Mouse (Mus musculus) stomach, postnatal 0 days (tissue): ENCODE data around the gene Vmn1r64. TPM values are rescaled to one million over a fixed set of nuclear protein-coding genes. Genes with fewer than 3 reads are reported as not detected.
"Not testable (repeated sequence)": the region's sequence is repeated elsewhere in the genome, so short reads cannot be mapped to it uniquely, and the experiment has no call there.

Experiments
- ATAC-seq: fragments of 200-750 bp; cut with Nextera tagmentation; 2 replicates; pipeline ENCODE4 v1.8.0; 2017; ENCODE audit not compliant: low FRiP score, low TSS enrichment
- DNase-seq: peaks from one replicate; pipeline ENCODE4 v3.0.0-alpha.2; 2016; ENCODE audit warnings: low spot score
- H3K27ac ChIP-seq: fragments of 300-500 bp; sonication (generic); replicated peaks from 2 replicates; pipeline ENCODE4 v1.5.1; 2014; ENCODE audit warnings: mild to moderate bottlenecking, control low read depth
- H3K27me3 ChIP-seq: fragments of 300-500 bp; sonication (generic); 2 replicates; pipeline ENCODE4 v1.6.1; 2014; ENCODE audit warnings: low read length; ENCODE audit not compliant: control insufficient read depth, insufficient read depth
- H3K36me3 ChIP-seq: fragments of 300-500 bp; sonication (generic); 2 replicates; pipeline ENCODE4 v1.6.1; 2014; ENCODE audit warnings: low read length, mixed read lengths; ENCODE audit not compliant: control insufficient read depth, insufficient read depth
- H3K4me1 ChIP-seq: fragments of 300-500 bp; sonication (generic); replicated peaks from 2 replicates; pipeline ENCODE4 v1.6.1; 2014; ENCODE audit warnings: antibody characterized with exemption; ENCODE audit not compliant: control insufficient read depth, insufficient read depth
- H3K4me2 ChIP-seq: fragments of 300-500 bp; sonication (generic); replicated peaks from 2 replicates; pipeline ENCODE4 v1.6.1; 2014; ENCODE audit warnings: low read depth, mild to moderate bottlenecking, control low read depth, moderate library complexity
- H3K4me3 ChIP-seq: fragments of 300-500 bp; sonication (generic); 2 replicates; pipeline ENCODE4 v1.5.1; 2014; ENCODE audit warnings: low read depth, low read length, control low read depth
- H3K9ac ChIP-seq: fragments of 300-500 bp; sonication (generic); 2 replicates; pipeline ENCODE4 v1.6.1; 2014; ENCODE audit warnings: mild to moderate bottlenecking, low read length, control low read depth, mixed read lengths
- H3K9me3 ChIP-seq: fragments of 300-500 bp; sonication (generic); 2 replicates; pipeline ENCODE4 v1.6.1; 2016; ENCODE audit warnings: low read length; ENCODE audit not compliant: control insufficient read depth
- CTCF ChIP-seq: IDR thresholded peaks from 2 replicates; pipeline ENCODE4 v1.5.1; 2016; ENCODE audit warnings: antibody characterized with exemption, low read depth, mild to moderate bottlenecking, moderate library complexity
- EP300 ChIP-seq: optimal IDR thresholded peaks from 2 replicates; pipeline ENCODE3; 2016; ENCODE audit warnings: antibody characterized with exemption
- WGBS: fragments of 180-500 bp; shearing (Covaris S2); extraction: QIAGEN DNeasy Blood & Tissue Kit; methylation state at CpG from one replicate; pipeline ENCODE4 v1.1.7; 2014; 5-methylcytosine and 5-hydroxymethylcytosine counted together
- polyA plus RNA-seq: library from polyadenylated mRNA; unstranded; fragments of >200 nt; fragmentation: Nextera tagmentation; extraction: Ambion mirVana; gene quantifications from 2 replicates; pipeline ENCODE4 v1.2.1, GENCODE M21; 2015

Gene Vmn1r64
- polyA plus RNA-seq = not detected in 2 replicates

GRCm38 (mm10) chr7:5884442-5884841 lies at the start of gene Vmn1r64:
TSS of gene Vmn1r64 (minus strand) at chr7:5884542.
- Histone ChIP-seq H3K9ac (no peak within 1 kb of the TSS), H3K4me2 (no peak within 1 kb of the TSS), H3K4me1 (no peaks in the 10 kb centered on the region), H3K27me3 (no peaks in the 10 kb centered on the region), H3K9me3 (no peaks in the 10 kb centered on the region), H3K27ac (no peak within 1 kb of the TSS), H3K36me3 (no peaks in the 10 kb centered on the region), H3K4me3 (no peak within 1 kb of the TSS)
- DNase-seq = no peak
- TF ChIP-seq EP300 = no peak
- no peak for TF ChIP-seq CTCF
- no peak for ATAC-seq

- TF ChIP-seq EP300 (no peak), CTCF (no peak)
- no peak overlapping the region for H3K4me3 ChIP-seq
- H3K36me3 ChIP-seq = no peaks in the 10 kb centered on the region
- H3K27ac ChIP-seq = no peak overlapping the region
- 84% methylated on average over 4 of the region's 4 CpGs for WGBS
- H3K27me3 ChIP-seq = no peaks in the 10 kb centered on the region
- no peak overlapping the region for H3K9ac ChIP-seq
- H3K4me1 ChIP-seq = no peaks in the 10 kb centered on the region
- H3K9me3 ChIP-seq = no peaks in the 10 kb centered on the region
- H3K4me2 ChIP-seq = no peak overlapping the region
- DNase-seq (no peak), ATAC-seq (no peak)
These were observed 14.9 kb upstream of the Vmn1r64 start for GRCm38 (mm10) chr7:5899238-5899637.

GRCm38 (mm10) chr7:5897245-5897644 lies 12.9 kb upstream of the Vmn1r64 start:
- not testable (repeated sequence) for H3K4me3 ChIP-seq, H3K27ac ChIP-seq, H3K9me3 ChIP-seq, ATAC-seq, H3K9ac ChIP-seq, H3K27me3 ChIP-seq, H3K36me3 ChIP-seq, H3K4me2 ChIP-seq, DNase-seq, H3K4me1 ChIP-seq
- 58% methylated on average over 2 of the region's 2 CpGs for WGBS

Other genes starting within 250 kb of the Vmn1r64 start
- not detected in 2 replicates for gene Vmn1r62, start 210.9 kb downstream of the Vmn1r64 start, polyA plus RNA-seq
- gene Vmn1r63, start 79.1 kb downstream of the Vmn1r64 start, polyA plus RNA-seq = not detected in 2 replicates
- gene Vmn1r65, start 126.5 kb upstream of the Vmn1r64 start, polyA plus RNA-seq = not detected in 2 replicates
- gene Nlrp4c, start 160.6 kb upstream of the Vmn1r64 start, polyA plus RNA-seq = 0.02 TPM in 1 of 2 replicates, not detected in the other